Mouse (Mus musculus): Measurements from ENCODE around the gene Sugp1. TPM values are rescaled to one million over a fixed set of nuclear protein-coding genes. Genes with fewer than 3 reads are reported as not detected.
A peak's percentile ranks its signal among the peaks of the same experiment; 100 is the strongest.
"Not testable (repeated sequence)": the region's sequence is repeated elsewhere in the genome, so short reads cannot be mapped to it uniquely, and the experiment has no call there.

Gene Sugp1
- polyA plus RNA-seq, 1 experiment: 26.4 TPM

- Histone ChIP-seq H3K27ac (ENCODE audit: control insufficient read depth, insufficient read depth, low read depth, low read length, poor library complexity) (no peak overlapping the region), H3K4me1 (ENCODE audit: control insufficient read depth, insufficient read depth, low read length) (no peaks in the 10 kb centered on the region), H3K4me3 (replicated peaks; ENCODE audit: control insufficient read depth, low read depth, low read length) (no peak overlapping the region)
- WGBS: 89% methylated on average over 8 of the region's 8 CpGs
- no peak for TF ChIP-seq POLR2A (IDR thresholded peaks at IDR 0.05; ENCODE audit: borderline replicate concordance, control insufficient read depth, low read depth, low read length)
- no peak for TF ChIP-seq CTCF (IDR thresholded peaks at IDR 0.05; ENCODE audit: control insufficient read depth, insufficient read depth, low read length)
These were observed 19.0 kb upstream of the Sugp1 start for GRCm38 (mm10) chr8:70023596-70023995.

DNA sequence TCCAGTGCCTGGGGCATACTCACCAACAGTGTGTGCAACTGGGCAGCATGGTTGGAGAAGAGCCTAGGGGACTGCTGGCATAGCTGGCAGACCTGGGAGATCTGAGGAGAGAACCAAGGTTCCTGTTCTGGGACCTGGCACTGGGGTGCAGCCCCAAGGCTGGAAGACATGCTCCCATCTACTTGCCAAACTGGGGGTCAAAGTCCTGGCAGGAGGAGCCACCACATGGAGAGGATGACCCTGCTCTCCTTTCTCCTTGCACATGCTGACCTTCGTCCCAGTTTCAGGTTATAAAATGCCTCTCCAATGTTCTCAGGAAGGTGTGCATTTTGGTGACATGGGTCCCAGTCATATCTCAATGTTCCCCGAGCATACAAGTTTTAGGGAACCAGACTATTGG is 16.5 kb upstream of the Sugp1 start:
- TF ChIP-seq POLR2A (IDR thresholded peaks at IDR 0.05; ENCODE audit: borderline replicate concordance, control insufficient read depth, low read depth, low read length) (no peak), CTCF (IDR thresholded peaks at IDR 0.05; ENCODE audit: control insufficient read depth, insufficient read depth, low read length) (no peak)
- H3K4me3 ChIP-seq (replicated peaks; ENCODE audit: control insufficient read depth, low read depth, low read length): no peak overlapping the region
- no peak overlapping the region for H3K27ac ChIP-seq (ENCODE audit: control insufficient read depth, insufficient read depth, low read depth, low read length, poor library complexity)
- H3K4me1 ChIP-seq (ENCODE audit: control insufficient read depth, insufficient read depth, low read length): no peaks in the 10 kb centered on the region
- WGBS: 76% methylated on average over 2 of the region's 2 CpGs

- H3K4me3 ChIP-seq (replicated peaks; ENCODE audit: control insufficient read depth, low read depth, low read length): no peak overlapping the region
- WGBS: 90% methylated on average over 1 of the region's 1 CpGs
- TF ChIP-seq CTCF (IDR thresholded peaks at IDR 0.05; ENCODE audit: control insufficient read depth, insufficient read depth, low read length) (no peak), POLR2A (IDR thresholded peaks at IDR 0.05; ENCODE audit: borderline replicate concordance, control insufficient read depth, low read depth, low read length) (no peak)
- no peak overlapping the region for H3K27ac ChIP-seq (ENCODE audit: control insufficient read depth, insufficient read depth, low read depth, low read length, poor library complexity)
- H3K4me1 ChIP-seq (ENCODE audit: control insufficient read depth, insufficient read depth, low read length): no peaks in the 10 kb centered on the region
These were observed 12.4 kb upstream of the Sugp1 start for GRCm38 (mm10) chr8:70030255-70030654.

GRCm38 (mm10) chr8:70037994-70038393 is 4.6 kb upstream of the Sugp1 start:
- no peak for TF ChIP-seq CTCF (IDR thresholded peaks at IDR 0.05; ENCODE audit: control insufficient read depth, insufficient read depth, low read length)
- TF ChIP-seq POLR2A (IDR thresholded peaks at IDR 0.05; ENCODE audit: borderline replicate concordance, control insufficient read depth, low read depth, low read length): no peak
- 64% methylated on average over 1 of the region's 1 CpGs for WGBS
- Histone ChIP-seq H3K4me3 (replicated peaks; ENCODE audit: control insufficient read depth, low read depth, low read length) (no peak overlapping the region), H3K4me1 (ENCODE audit: control insufficient read depth, insufficient read depth, low read length) (peaks cover 2% of the 10 kb centered on the region; the same call in 1 of the 2 replicates), H3K27ac (ENCODE audit: control insufficient read depth, insufficient read depth, low read depth, low read length, poor library complexity) (no peak overlapping the region)

DNA sequence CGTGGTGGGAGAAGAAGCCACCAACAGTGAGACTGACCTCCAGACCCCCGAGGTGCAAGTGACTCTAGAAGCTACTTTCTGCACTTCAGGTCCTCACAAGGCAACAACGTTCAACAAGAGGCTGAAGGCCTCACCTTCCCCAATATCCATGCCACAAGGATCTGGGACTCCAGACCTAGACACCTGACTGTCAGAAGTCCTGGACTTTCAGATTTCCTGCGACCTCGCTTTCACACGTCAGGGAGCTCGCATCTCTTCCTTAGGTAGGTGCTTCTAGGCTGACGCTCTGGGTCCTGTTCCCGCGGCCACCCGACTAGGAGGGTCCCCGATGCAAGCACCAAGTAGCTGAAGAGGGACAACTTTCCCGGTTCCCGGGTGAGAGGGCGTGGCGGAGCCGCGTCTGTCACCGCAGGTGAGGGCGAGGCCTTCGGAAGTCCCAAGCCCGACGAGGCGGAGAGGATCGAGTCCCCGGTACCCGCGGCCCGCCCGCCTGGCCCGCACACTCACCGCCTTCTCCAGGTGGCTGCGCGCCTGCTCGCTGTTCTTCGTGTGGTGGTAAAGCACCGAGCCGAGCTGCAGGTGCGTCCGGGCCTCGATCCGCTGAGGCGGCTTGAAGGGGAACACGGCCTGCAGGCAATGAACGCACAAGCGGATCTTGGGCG is 597 bp upstream of the Sugp1 start:
- H3K4me1 ChIP-seq (ENCODE audit: control insufficient read depth, insufficient read depth, low read length): peaks cover 2% of the 10 kb centered on the region; the same call in 1 of the 2 replicates
- peak overlapping the region; percentile 83 for H3K27ac ChIP-seq (ENCODE audit: control insufficient read depth, insufficient read depth, low read depth, low read length, poor library complexity)
- under 1% methylated on average over 47 of the region's 47 CpGs for WGBS
- TF ChIP-seq POLR2A (IDR thresholded peaks at IDR 0.05; ENCODE audit: borderline replicate concordance, control insufficient read depth, low read depth, low read length) (no peak), CTCF (IDR thresholded peaks at IDR 0.05; ENCODE audit: control insufficient read depth, insufficient read depth, low read length) (no peak)
- H3K4me3 ChIP-seq (replicated peaks; ENCODE audit: control insufficient read depth, low read depth, low read length): peak overlapping the region; percentile 89

- no peak for TF ChIP-seq POLR2A (IDR thresholded peaks at IDR 0.05; ENCODE audit: borderline replicate concordance, control insufficient read depth, low read depth, low read length)
- TF ChIP-seq CTCF (IDR thresholded peaks at IDR 0.05; ENCODE audit: control insufficient read depth, insufficient read depth, low read length): no peak
- Histone ChIP-seq H3K4me1 (ENCODE audit: control insufficient read depth, insufficient read depth, low read length) (peaks cover 2% of the 10 kb centered on the region; the same call in 1 of the 2 replicates), H3K4me3 (replicated peaks; ENCODE audit: control insufficient read depth, low read depth, low read length) (no peak overlapping the region), H3K27ac (ENCODE audit: control insufficient read depth, insufficient read depth, low read depth, low read length, poor library complexity) (no peak overlapping the region)
- WGBS: 89% methylated on average over 5 of the region's 5 CpGs
These were observed 1.4 kb downstream of the Sugp1 start for GRCm38 (mm10) chr8:70043996-70044395.

DNA sequence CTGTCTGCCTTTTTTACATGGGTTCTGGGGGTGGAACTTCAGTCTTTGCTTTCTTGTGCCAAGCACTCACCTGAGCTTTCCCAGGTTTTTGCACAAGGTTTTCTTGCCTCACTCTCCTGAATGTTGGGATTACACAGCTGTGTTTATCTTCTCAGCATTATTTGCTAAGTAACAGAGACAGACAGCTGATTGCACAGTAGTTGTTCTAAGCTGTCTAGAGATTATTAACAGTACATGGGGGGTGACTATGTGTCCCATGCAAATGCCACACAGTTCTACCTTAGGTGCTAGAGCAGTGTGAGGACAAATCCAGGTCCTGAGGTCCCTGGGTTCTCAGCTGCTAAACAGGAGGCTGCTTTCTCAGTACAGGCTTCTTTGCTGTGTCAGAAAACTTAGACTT is 7.0 kb downstream of the Sugp1 start:
- Histone ChIP-seq H3K4me3 (replicated peaks; ENCODE audit: control insufficient read depth, low read depth, low read length) (no peak overlapping the region), H3K27ac (ENCODE audit: control insufficient read depth, insufficient read depth, low read depth, low read length, poor library complexity) (no peak overlapping the region), H3K4me1 (ENCODE audit: control insufficient read depth, insufficient read depth, low read length) (no peaks in the 10 kb centered on the region)
- TF ChIP-seq CTCF (IDR thresholded peaks at IDR 0.05; ENCODE audit: control insufficient read depth, insufficient read depth, low read length) (no peak), POLR2A (IDR thresholded peaks at IDR 0.05; ENCODE audit: borderline replicate concordance, control insufficient read depth, low read depth, low read length) (no peak)

DNA sequence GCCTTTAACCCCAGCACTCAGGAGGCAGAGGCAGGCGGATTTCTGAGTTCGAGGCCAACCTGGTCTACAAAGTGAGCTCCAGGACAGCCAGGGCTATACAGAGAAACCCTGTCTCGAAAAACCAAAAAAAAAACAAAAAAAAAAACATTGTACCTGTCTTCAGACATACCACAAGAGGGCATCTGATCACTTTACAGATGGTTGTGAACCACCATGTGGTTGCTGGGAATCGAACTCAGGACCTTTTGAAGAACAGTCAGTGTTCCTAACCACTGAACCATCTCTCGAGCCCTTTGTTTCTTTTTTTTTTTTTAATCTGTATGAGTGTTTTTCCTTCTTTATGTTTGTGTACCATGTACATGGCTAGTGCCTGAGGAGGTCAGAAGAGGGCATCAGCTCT is 7.8 kb downstream of the Sugp1 start:
- not testable (repeated sequence) for H3K4me1 ChIP-seq (ENCODE audit: control insufficient read depth, insufficient read depth, low read length)
- 86% methylated on average over 5 of the region's 5 CpGs for WGBS

DNA sequence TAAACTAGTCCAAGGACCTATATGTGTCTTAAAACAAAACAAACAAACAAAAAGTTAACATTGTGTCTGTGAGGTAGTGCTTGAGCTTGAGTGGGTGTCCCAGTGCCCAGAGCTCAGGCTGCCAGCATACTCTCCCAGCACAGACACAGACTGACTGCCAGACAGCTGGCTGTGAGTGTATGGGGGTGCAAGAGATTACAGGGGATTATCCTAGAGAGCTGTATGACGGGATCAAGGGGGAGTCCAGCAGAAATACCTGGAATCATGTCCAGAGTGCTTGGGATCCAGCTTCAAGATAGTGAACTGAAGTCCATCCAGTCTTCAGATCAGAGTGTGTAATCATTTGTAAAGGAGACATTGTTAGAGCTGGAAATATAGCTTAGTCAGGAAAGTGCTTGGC is 15.1 kb downstream of the Sugp1 start:
- 91% methylated on average over 1 of the region's 1 CpGs for WGBS
- Histone ChIP-seq H3K27ac (ENCODE audit: control insufficient read depth, insufficient read depth, low read depth, low read length, poor library complexity) (no peak overlapping the region), H3K4me3 (replicated peaks; ENCODE audit: control insufficient read depth, low read depth, low read length) (no peak overlapping the region), H3K4me1 (ENCODE audit: control insufficient read depth, insufficient read depth, low read length) (no peaks in the 10 kb centered on the region)
- TF ChIP-seq POLR2A (IDR thresholded peaks at IDR 0.05; ENCODE audit: borderline replicate concordance, control insufficient read depth, low read depth, low read length) (no peak), CTCF (IDR thresholded peaks at IDR 0.05; ENCODE audit: control insufficient read depth, insufficient read depth, low read length) (no peak)

More for the DNA sequence above, 7.8 kb downstream of the Sugp1 start:
- not testable (repeated sequence) for H3K4me3 ChIP-seq (replicated peaks; ENCODE audit: control insufficient read depth, low read depth, low read length); H3K27ac ChIP-seq (ENCODE audit: control insufficient read depth, insufficient read depth, low read depth, low read length, poor library complexity)
